Mouse (Mus musculus) megakaryocyte-erythroid progenitor cell, adult 5 weeks (primary cell): ENCODE results near the gene Rap2a. TPM values are rescaled to one million over a fixed set of nuclear protein-coding genes. Genes with fewer than 3 reads are reported as not detected.

Experiments used
- polyA plus RNA-seq: library from polyadenylated mRNA; stranded (reverse); fragments of >175 nt; gene quantifications from 2 replicates; pipeline ENCODE4 v1.2.3, GENCODE M21; 2012

Gene Rap2a
- polyA plus RNA-seq = 3.7 and 3.9 TPM in 2 replicates

GRCm38 (mm10) chr14:120477982-120478568 is at the start of gene Rap2a:
Gene Rap2a, plus strand, starts transcription at chr14:120478444.

Other genes starting within 250 kb of the Rap2a start
- gene Mbnl2, start 202.8 kb upstream of the Rap2a start, polyA plus RNA-seq = 23.2 and 29.1 TPM in 2 replicates